Mouse (Mus musculus): ENCODE data around the gene Cdx2. TPM values are rescaled to one million over a fixed set of nuclear protein-coding genes. Genes with fewer than 3 reads are reported as not detected.

Gene Cdx2
- total and polyA plus RNA-seq, 3 experiments, result not detected

- Histone ChIP-seq H3K9ac (ENCODE audit: insufficient read depth, low read depth) (no peak overlapping the region), H3K9me3 (replicated peaks; ENCODE audit: low read length) (peaks cover 5% of the 10 kb centered on the region), H3K79me2 (replicated peaks; ENCODE audit: control insufficient read depth, extremely low read depth, insufficient read depth, poor library complexity, severe bottlenecking) (no peaks in the 10 kb centered on the region), H3K4me1 (ENCODE audit: control insufficient read depth in 1 of 2, insufficient read depth in 2 of 2) (peaks cover 0 to 10% of the 10 kb centered on the region in 2 experiments; a peak in 2 of 4 replicates), H3K27ac (ENCODE audit: insufficient read depth, low read depth) (no peak overlapping the region), H3K27me3 (replicated peaks) (peaks cover 2% of the 10 kb centered on the region), H3K36me3 (replicated peaks in 1 of 2; ENCODE audit: control insufficient read depth in 1 of 2, insufficient read depth in 1 of 2, low read length in 1 of 2) (no peaks in the 10 kb centered on the region), H3K4me2 (ENCODE audit: insufficient read depth, low read depth, poor library complexity, severe bottlenecking) (no peak overlapping the region), H3K4me3 (replicated peaks in 1 of 3; ENCODE audit: low read depth in 2 of 3, low read length in 2 of 3, poor library complexity in 1 of 3) (no peak overlapping the region)
- TF ChIP-seq MAX (IDR thresholded peaks at IDR 0.05; ENCODE audit: low read length) (no peak), CHD1 (IDR thresholded peaks at IDR 0.05; ENCODE audit: low read depth, low read length) (no peak), KAT2A (IDR thresholded peaks at IDR 0.05; ENCODE audit: insufficient replicate concordance, low read length) (no peak), ZC3H11A (IDR thresholded peaks at IDR 0.05; ENCODE audit: low read depth, low read length) (no peak)
- in situ Hi-C loops (cut with MboI; ENCODE audit: low pct_ligation_motif_present, low pct_unique_long_range_greater_than_20kb, low sequenced_read_pairs), result no loop called here
- dilution Hi-C loops (cut with MboI; ENCODE audit: extremely low pct_ligation_motif_present, extremely low pct_unique_long_range_greater_than_20kb, low sequenced_read_pairs), result no loop called here
- DNase-seq (ENCODE audit: extremely low read depth), result no peak
These were observed 46.9 kb downstream of the Cdx2 start for GRCm38 (mm10) chr5:147260189-147260588.

Other genes with a start within 250 kb of the Cdx2 start
- gene Lnx2, start 230.7 kb downstream of the Cdx2 start, total RNA-seq (2012; rRNA removed), result 25.6 and 30.1 TPM in 2 replicates
- gene Lnx2, start 230.7 kb downstream of the Cdx2 start, total RNA-seq (2014; rRNA removed), result 19.4 and 20.3 TPM in 2 replicates
- 18.8 and 22.9 TPM in 2 replicates for gene Lnx2, start 230.7 kb downstream of the Cdx2 start, polyA plus RNA-seq (2012; ENCODE audit: insufficient read length, low read depth)
- gene Polr1d, start 230.2 kb downstream of the Cdx2 start, total RNA-seq (2012; rRNA removed), result 293 and 334 TPM in 2 replicates
- gene Polr1d, start 230.2 kb downstream of the Cdx2 start, total RNA-seq (2014; rRNA removed), result 354 and 381 TPM in 2 replicates
- 300 and 322 TPM in 2 replicates for gene Polr1d, start 230.2 kb downstream of the Cdx2 start, polyA plus RNA-seq (2012; ENCODE audit: insufficient read length, low read depth)
- not detected in 2 replicates for gene Gsx1, start 118.6 kb downstream of the Cdx2 start, total RNA-seq (2012; rRNA removed)
- not detected in 2 replicates for gene Gsx1, start 118.6 kb downstream of the Cdx2 start, total RNA-seq (2014; rRNA removed)
- gene Gsx1, start 118.6 kb downstream of the Cdx2 start, polyA plus RNA-seq (2012; ENCODE audit: insufficient read length, low read depth), result not detected in 2 replicates
- gene Pdx1, start 37.3 kb downstream of the Cdx2 start, total RNA-seq (2012; rRNA removed), result not detected in 2 replicates
- not detected in 2 replicates for gene Pdx1, start 37.3 kb downstream of the Cdx2 start, total RNA-seq (2014; rRNA removed)
- gene Pdx1, start 37.3 kb downstream of the Cdx2 start, polyA plus RNA-seq (2012; ENCODE audit: insufficient read length, low read depth), result not detected in 2 replicates
- not detected in 2 replicates for gene Urad, start 15.2 kb upstream of the Cdx2 start, total RNA-seq (2012; rRNA removed)
- not detected in 2 replicates for gene Urad, start 15.2 kb upstream of the Cdx2 start, total RNA-seq (2014; rRNA removed)
- not detected in 2 replicates for gene Urad, start 15.2 kb upstream of the Cdx2 start, polyA plus RNA-seq (2012; ENCODE audit: insufficient read length, low read depth)
- gene Flt3, start 93.2 kb upstream of the Cdx2 start, total RNA-seq (2012; rRNA removed), result 0.76 TPM in 2 replicates
- 3.2 and 3.3 TPM in 2 replicates for gene Flt3, start 93.2 kb upstream of the Cdx2 start, total RNA-seq (2014; rRNA removed)
- 2.0 and 2.3 TPM in 2 replicates for gene Flt3, start 93.2 kb upstream of the Cdx2 start, polyA plus RNA-seq (2012; ENCODE audit: insufficient read length, low read depth)
- gene Pan3, start 122.9 kb upstream of the Cdx2 start, total RNA-seq (2012; rRNA removed), result 40.2 and 42.9 TPM in 2 replicates
- gene Pan3, start 122.9 kb upstream of the Cdx2 start, total RNA-seq (2014; rRNA removed), result 43.5 and 47.2 TPM in 2 replicates
- gene Pan3, start 122.9 kb upstream of the Cdx2 start, polyA plus RNA-seq (2012; ENCODE audit: insufficient read length, low read depth), result 24.4 and 37.6 TPM in 2 replicates